Mouse (Mus musculus) erythroid progenitor cell, adult 5-6 weeks (primary cell): ENCODE results near the gene Eif5a. TPM values are rescaled to one million over a fixed set of nuclear protein-coding genes. Genes with fewer than 3 reads are reported as not detected.
"Not testable (repeated sequence)": the region's sequence is repeated elsewhere in the genome, so short reads cannot be mapped to it uniquely, and the experiment has no call there.

Experiments
- ATAC-seq: replicated peaks from 2 replicates; pipeline ENCODE4 v1.8.0; 2016; ENCODE audit warnings: moderate number of reproducible peaks, mild to moderate bottlenecking, moderate TSS enrichment, inconsistent platforms; ENCODE audit not compliant: poor library complexity, low FRiP score, severe bottlenecking
- total RNA-seq, 2 experiments: library from RNA; stranded (forward) in 1 of 2; stranded (reverse) in 1 of 2; fragments of 150-400 nt in 1 of 2; fragments of 186-747, 209-891 nt in 1 of 2; gene quantifications; 2 replicates each; pipeline versions ENCODE4 v1.2.3 to v1.2.4; 2015 to 2017; ENCODE audit warnings: low replicate concordance in 2 of 2

Gene Eif5a
- total RNA-seq, 2 experiments from 2014 or later = 254 to 394 TPM

GRCm38 (mm10) chr11:69947337-69948065 is 25.7 kb upstream of the Eif5a start:
- ATAC-seq = peak; percentile 20

GRCm38 (mm10) chr11:69945997-69946891 is 24.5 kb upstream of the Eif5a start:
- peak; percentile 69 for ATAC-seq

GRCm38 (mm10) chr11:69945216-69945615 is 23.5 kb upstream of the Eif5a start:
- no peak for ATAC-seq

GRCm38 (mm10) chr11:69940962-69941361 is 19.2 kb upstream of the Eif5a start:
- ATAC-seq = no peak

- ATAC-seq = no peak
These were observed 18.0 kb upstream of the Eif5a start for GRCm38 (mm10) chr11:69939731-69940130.

GRCm38 (mm10) chr11:69939181-69939580 is 17.4 kb upstream of the Eif5a start:
- no peak for ATAC-seq

- no peak for ATAC-seq
These were observed 16.7 kb upstream of the Eif5a start for GRCm38 (mm10) chr11:69938401-69938979.

GRCm38 (mm10) chr11:69937834-69938233 is 16.1 kb upstream of the Eif5a start:
- ATAC-seq = no peak

GRCm38 (mm10) chr11:69937385-69937784 is 15.6 kb upstream of the Eif5a start:
- no peak for ATAC-seq

- no peak for ATAC-seq
These were observed 15.1 kb upstream of the Eif5a start for GRCm38 (mm10) chr11:69936714-69937347.

GRCm38 (mm10) chr11:69936156-69936555 is 14.4 kb upstream of the Eif5a start:
- ATAC-seq = no peak

- peak; percentile 77 for ATAC-seq
These were observed 13.6 kb upstream of the Eif5a start, which contains the start of gene Ybx2 for GRCm38 (mm10) chr11:69935137-69935879. TSS of gene Ybx2 (plus strand) at chr11:69935796.

GRCm38 (mm10) chr11:69934681-69935080 is 12.9 kb upstream of the Eif5a start:
- peak; percentile 0; the same call in 1 of the 2 replicates for ATAC-seq

GRCm38 (mm10) chr11:69934169-69934568 is 12.4 kb upstream of the Eif5a start:
- ATAC-seq = peak; percentile 81

- no peak for ATAC-seq
These were observed 11.3 kb upstream of the Eif5a start for GRCm38 (mm10) chr11:69933066-69933465.

- ATAC-seq = no peak
These were observed 10.5 kb upstream of the Eif5a start for GRCm38 (mm10) chr11:69932254-69932653.

GRCm38 (mm10) chr11:69931769-69932168 is 10.0 kb upstream of the Eif5a start:
- no peak for ATAC-seq

GRCm38 (mm10) chr11:69930967-69931537 is 9.3 kb upstream of the Eif5a start:
- no peak for ATAC-seq

- ATAC-seq = not testable (repeated sequence)
These were observed 8.4 kb upstream of the Eif5a start for GRCm38 (mm10) chr11:69930176-69930575.
